Mouse (Mus musculus): Measurements from ENCODE around the gene Kcmf1.
"Not testable (repeated sequence)": the region's sequence is repeated elsewhere in the genome, so short reads cannot be mapped to it uniquely, and the experiment has no call there.

Gene Kcmf1

GRCm38 (mm10) chr6:72851633-72852032, 48.1 kb downstream of the Kcmf1 start:
- DNase-seq (ENCODE audit: low read depth in 1 of 2, low spot score in 2 of 2): no peak

GRCm38 (mm10) chr6:72841986-72842502, 57.7 kb downstream of the Kcmf1 start:
- no peak for DNase-seq (ENCODE audit: low read depth in 1 of 2, low spot score in 2 of 2)

GRCm38 (mm10) chr6:72840867-72841780, 58.7 kb downstream of the Kcmf1 start:
- no peak for DNase-seq (ENCODE audit: low read depth in 1 of 2, low spot score in 2 of 2)

GRCm38 (mm10) chr6:72837756-72838155, 62.0 kb downstream of the Kcmf1 start:
- DNase-seq (ENCODE audit: low read depth in 1 of 2, low spot score in 2 of 2): no peak

- no peak for DNase-seq (ENCODE audit: low read depth in 1 of 2, low spot score in 2 of 2)
Observed at GRCm38 (mm10) chr6:72834518-72834917, 65.3 kb downstream of the Kcmf1 start.

- no peak for DNase-seq (ENCODE audit: low read depth in 1 of 2, low spot score in 2 of 2)
Observed at GRCm38 (mm10) chr6:72831858-72832257, 67.9 kb downstream of the Kcmf1 start.

- no peak for DNase-seq (ENCODE audit: low read depth in 1 of 2, low spot score in 2 of 2)
Observed at GRCm38 (mm10) chr6:72831276-72831675, 68.5 kb downstream of the Kcmf1 start.

GRCm38 (mm10) chr6:72828857-72829256, 70.9 kb downstream of the Kcmf1 start:
- DNase-seq (ENCODE audit: low read depth in 1 of 2, low spot score in 2 of 2): no peak

GRCm38 (mm10) chr6:72828037-72828436, 71.7 kb downstream of the Kcmf1 start:
- DNase-seq (ENCODE audit: low read depth in 1 of 2, low spot score in 2 of 2): not testable (repeated sequence)

GRCm38 (mm10) chr6:72825762-72826161, 74.0 kb downstream of the Kcmf1 start:
- no peak for DNase-seq (ENCODE audit: low read depth in 1 of 2, low spot score in 2 of 2)

GRCm38 (mm10) chr6:72824971-72825737, 74.6 kb downstream of the Kcmf1 start:
- no peak for DNase-seq (ENCODE audit: low read depth in 1 of 2, low spot score in 2 of 2)

GRCm38 (mm10) chr6:72813456-72813855, 86.3 kb downstream of the Kcmf1 start:
- DNase-seq (ENCODE audit: low read depth in 1 of 2, low spot score in 2 of 2): no peak

GRCm38 (mm10) chr6:72810248-72810647, 89.5 kb downstream of the Kcmf1 start:
- no peak for DNase-seq (ENCODE audit: low read depth in 1 of 2, low spot score in 2 of 2)

- DNase-seq (ENCODE audit: low read depth in 1 of 2, low spot score in 2 of 2): no peak
Observed at GRCm38 (mm10) chr6:72809522-72810149, 90.1 kb downstream of the Kcmf1 start.

GRCm38 (mm10) chr6:72808342-72808741, 91.4 kb downstream of the Kcmf1 start:
- no peak for DNase-seq (ENCODE audit: low read depth in 1 of 2, low spot score in 2 of 2)

- no peak for DNase-seq (ENCODE audit: low read depth in 1 of 2, low spot score in 2 of 2)
Observed at GRCm38 (mm10) chr6:72803669-72804068, 96.1 kb downstream of the Kcmf1 start.

GRCm38 (mm10) chr6:72802119-72802518, 97.7 kb downstream of the Kcmf1 start:
- no peak for DNase-seq (ENCODE audit: low read depth in 1 of 2, low spot score in 2 of 2)

GRCm38 (mm10) chr6:72800641-72801040, 99.1 kb downstream of the Kcmf1 start:
- no peak for DNase-seq (ENCODE audit: low read depth in 1 of 2, low spot score in 2 of 2)

GRCm38 (mm10) chr6:72797763-72798162, 102.0 kb downstream of the Kcmf1 start:
- no peak for DNase-seq (ENCODE audit: low read depth in 1 of 2, low spot score in 2 of 2)

GRCm38 (mm10) chr6:72795444-72795843, 104.3 kb downstream of the Kcmf1 start:
- DNase-seq (ENCODE audit: low read depth in 1 of 2, low spot score in 2 of 2): no peak

- no peak for DNase-seq (ENCODE audit: low read depth in 1 of 2, low spot score in 2 of 2)
Observed at GRCm38 (mm10) chr6:72794870-72795269, 104.9 kb downstream of the Kcmf1 start.

Data from monocyte, adult 2 months (primary cell).